Mouse (Mus musculus) midbrain, embryonic 14.5 days (tissue): ENCODE measurements at regions not wholly inside any gene's neighbourhood (a gene's known extent, or its start where the extent isn't known, plus 50 kb on each side); places are given as distances from the start of the nearest gene placed in this dataset.
"Not testable (repeated sequence)": the region's sequence is repeated elsewhere in the genome, so short reads cannot be mapped to it uniquely, and the experiment has no call there.

ENCODE experiments used
- ATAC-seq: fragments of 200-750 bp; cut with Nextera tagmentation; 2 replicates; pipeline ENCODE4 v1.8.0; 2017; ENCODE audit warnings: moderate number of reproducible peaks, moderate library complexity; ENCODE audit not compliant: low FRiP score, low TSS enrichment
- DNase-seq: peaks from one replicate; pipeline ENCODE4 v3.0.0-alpha.2; 2015
- H3K27ac ChIP-seq: fragments of 300-500 bp; sonication (generic); replicated peaks from 2 replicates; pipeline ENCODE4 v1.5.1; 2014; ENCODE audit warnings: mild to moderate bottlenecking, low read depth, low read length, moderate library complexity
- H3K27me3 ChIP-seq: fragments of 300-500 bp; sonication (generic); 2 replicates; pipeline ENCODE4 v1.6.1; 2014; ENCODE audit warnings: low read length, control low read depth, mixed read lengths; ENCODE audit not compliant: control insufficient read depth, insufficient read depth
- H3K36me3 ChIP-seq: fragments of 300-500 bp; sonication (generic); 2 replicates; pipeline ENCODE4 v1.6.1; 2014; ENCODE audit warnings: low read length, control low read depth; ENCODE audit not compliant: control insufficient read depth, insufficient read depth
- H3K4me1 ChIP-seq: fragments of 300-500 bp; sonication (generic); 2 replicates; pipeline ENCODE4 v1.6.1; 2014; ENCODE audit warnings: mild to moderate bottlenecking, antibody characterized with exemption, low read length, control low read depth; ENCODE audit not compliant: control insufficient read depth, insufficient read depth
- H3K4me2 ChIP-seq: fragments of 300-500 bp; sonication (generic); 2 replicates; pipeline ENCODE4 v1.6.1; 2014; ENCODE audit warnings: mild to moderate bottlenecking, low read length, moderate library complexity
- H3K4me3 ChIP-seq: fragments of 300-500 bp; sonication (generic); replicated peaks from 2 replicates; pipeline ENCODE4 v1.5.1; 2014; ENCODE audit warnings: low read depth, low read length
- H3K9ac ChIP-seq: fragments of 300-500 bp; sonication (generic); replicated peaks from 2 replicates; pipeline ENCODE4 v1.6.1; 2014; ENCODE audit warnings: mild to moderate bottlenecking, low read length, moderate library complexity
- H3K9me3 ChIP-seq: fragments of 300-500 bp; sonication (generic); 2 replicates; pipeline ENCODE4 v1.6.1; 2016; ENCODE audit warnings: low read length, control low read depth, mixed read lengths; ENCODE audit not compliant: control insufficient read depth
- WGBS: fragments of 180-500 bp; shearing (Covaris S2); extraction: QIAGEN DNeasy Blood & Tissue Kit; methylation state at CpG from one replicate; pipeline ENCODE4 v1.1.7; 2014; 5-methylcytosine and 5-hydroxymethylcytosine counted together

DNA sequence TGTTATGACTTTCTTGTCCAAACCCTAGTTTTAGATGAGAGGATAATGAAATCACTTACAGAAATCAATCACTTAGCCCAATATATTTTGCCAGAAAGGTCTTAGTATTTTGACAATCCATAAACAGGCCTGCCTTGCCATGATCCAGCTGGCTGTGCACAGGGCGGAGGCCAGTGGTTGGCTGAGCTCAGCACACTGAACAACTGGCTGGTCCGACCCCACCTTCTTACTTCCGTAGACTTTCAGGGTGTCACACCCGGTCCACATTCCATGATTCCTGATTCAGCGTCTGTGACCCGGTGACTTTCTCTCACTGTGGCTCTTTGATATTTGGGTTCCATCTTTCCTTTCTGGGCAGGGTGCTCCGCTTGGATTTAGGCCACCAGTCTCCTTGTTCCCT lies 133.8 kb downstream of the Phlda1 start:
- no peaks in the 10 kb centered on the region for H3K4me1 ChIP-seq
- no peak overlapping the region for H3K4me2 ChIP-seq
- H3K36me3 ChIP-seq = no peaks in the 10 kb centered on the region
- no peak overlapping the region for H3K4me3 ChIP-seq
- H3K27ac ChIP-seq = no peak overlapping the region
- 95% methylated on average over 7 of the region's 7 CpGs for WGBS
- DNase-seq (no peak), ATAC-seq (no peak)
- H3K27me3 ChIP-seq = no peaks in the 10 kb centered on the region
- H3K9ac ChIP-seq = no peak overlapping the region
- H3K9me3 ChIP-seq = no peaks in the 10 kb centered on the region

DNA sequence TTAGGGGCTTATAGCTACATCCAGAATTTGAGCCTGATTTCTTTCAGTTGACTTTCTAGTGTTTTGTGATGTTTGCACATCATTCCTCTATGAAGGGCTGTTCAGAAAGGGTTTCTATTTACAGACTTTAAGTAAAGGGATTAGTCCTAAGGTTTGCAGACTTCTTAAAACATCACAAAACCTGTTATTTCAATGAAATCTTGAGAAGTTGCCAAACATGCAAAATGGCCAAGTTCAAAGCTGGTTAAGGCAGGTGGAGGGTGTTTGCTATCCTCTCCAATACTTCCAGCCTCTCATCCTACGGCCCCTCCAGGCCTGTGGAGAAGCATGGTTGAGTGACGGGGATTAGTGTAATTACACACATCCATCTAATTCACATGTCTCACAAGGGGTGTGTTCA lies 136.6 kb downstream of the Phlda1 start:
- no peaks in the 10 kb centered on the region for H3K27me3 ChIP-seq
- DNase-seq (no peak), ATAC-seq (no peak)
- no peak overlapping the region for H3K9ac ChIP-seq
- no peaks in the 10 kb centered on the region for H3K4me1 ChIP-seq
- H3K36me3 ChIP-seq = no peaks in the 10 kb centered on the region
- H3K9me3 ChIP-seq = no peaks in the 10 kb centered on the region
- no peak overlapping the region for H3K4me2 ChIP-seq
- no peak overlapping the region for H3K27ac ChIP-seq
- 75% methylated on average over 2 of the region's 2 CpGs for WGBS
- no peak overlapping the region for H3K4me3 ChIP-seq

DNA sequence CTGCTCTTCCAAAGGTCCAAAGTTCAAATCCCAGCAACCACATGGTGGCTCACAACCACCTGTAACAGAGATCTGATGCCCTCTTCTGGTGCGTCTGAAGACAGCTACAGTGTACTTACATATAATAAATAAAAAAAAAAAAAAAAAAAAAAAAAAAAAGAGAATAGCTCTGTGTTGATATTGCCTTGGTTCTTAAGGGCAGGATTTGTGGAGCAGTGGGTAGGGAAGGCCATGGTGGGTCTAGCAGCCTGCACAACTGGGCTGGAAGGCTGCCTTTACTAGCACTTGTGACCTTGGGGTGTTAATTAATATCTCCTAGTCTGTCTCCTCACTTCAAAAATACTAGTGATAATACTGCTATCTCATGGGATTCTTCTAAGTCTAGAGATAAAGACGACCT lies 147.7 kb downstream of the Phlda1 start:
- not testable (repeated sequence) for H3K36me3 ChIP-seq, H3K9ac ChIP-seq, DNase-seq, H3K4me2 ChIP-seq, ATAC-seq, H3K4me3 ChIP-seq, H3K27ac ChIP-seq, H3K9me3 ChIP-seq, H3K4me1 ChIP-seq
- peaks cover 40% of the 10 kb centered on the region for H3K27me3 ChIP-seq
- WGBS = 67% methylated on average over 1 of the region's 2 CpGs

DNA sequence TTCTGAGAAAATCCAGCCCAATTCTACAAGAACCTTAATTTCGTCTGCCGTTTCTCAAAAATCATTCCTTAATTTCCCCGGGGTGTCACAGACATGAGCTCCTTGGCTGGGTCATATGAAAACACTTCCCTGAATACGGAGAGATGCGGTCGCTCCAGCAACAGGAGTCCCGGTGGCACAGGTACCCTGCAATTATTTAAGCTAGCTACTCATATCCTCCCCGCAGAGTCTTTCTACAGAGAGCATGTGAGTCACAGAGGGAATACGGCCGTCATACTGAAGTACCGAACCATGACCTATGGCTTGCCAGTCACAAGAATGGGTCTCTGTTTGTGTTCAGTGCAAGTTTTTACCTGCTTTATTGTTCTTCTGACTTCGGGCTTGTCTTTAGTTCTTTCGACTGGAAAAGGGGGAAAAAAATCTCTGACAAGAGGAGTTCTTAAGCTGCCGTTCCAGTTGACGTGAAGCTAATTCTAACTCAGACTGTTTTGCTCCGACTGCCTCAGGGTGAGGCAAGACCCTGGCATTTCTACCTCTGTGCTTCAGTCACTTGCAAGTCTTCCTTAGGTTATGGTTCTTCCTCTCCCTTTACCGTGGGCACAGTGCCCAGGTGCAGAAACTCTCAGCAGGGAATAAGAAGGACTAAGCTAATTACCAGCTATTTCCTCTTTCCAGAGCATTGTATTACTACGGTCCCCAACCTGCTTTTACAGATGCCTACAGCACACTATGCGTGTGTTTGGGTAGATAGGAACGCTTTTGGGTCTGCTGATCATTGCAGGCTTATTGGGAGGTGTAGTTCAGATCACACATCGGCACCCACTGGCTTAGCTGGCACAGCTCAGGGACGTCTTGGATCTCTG lies 148.5 kb downstream of the Phlda1 start:
- DNase-seq (peak; percentile 24), ATAC-seq (no peak)
- Histone ChIP-seq H3K9ac (no peak overlapping the region), H3K4me3 (no peak overlapping the region), H3K27me3 (peaks cover 40% of the 10 kb centered on the region), H3K4me2 (no peak overlapping the region), H3K36me3 (no peaks in the 10 kb centered on the region), H3K27ac (no peak overlapping the region), H3K9me3 (no peaks in the 10 kb centered on the region), H3K4me1 (peaks cover 11% of the 10 kb centered on the region)
- 39% methylated on average over 22 of the region's 22 CpGs for WGBS

DNA sequence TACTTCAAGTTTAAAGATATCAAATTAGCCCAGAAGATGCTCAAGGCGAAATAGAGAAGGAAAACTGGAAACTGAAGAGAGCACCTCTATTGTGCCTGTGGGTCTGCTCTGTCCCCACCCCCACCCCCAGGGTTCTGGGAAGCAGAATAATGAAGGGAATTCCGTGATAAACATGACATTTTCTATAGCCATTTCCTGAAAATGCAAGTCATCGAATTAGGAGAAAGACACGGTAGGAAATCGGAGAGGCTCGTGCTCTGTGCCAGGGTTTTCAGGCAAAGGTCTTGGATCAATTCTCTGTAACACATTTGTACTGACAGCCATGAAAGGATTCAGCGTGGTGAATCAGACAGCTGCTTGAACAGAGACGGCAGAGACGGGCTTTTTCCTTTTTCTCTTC lies 152.7 kb downstream of the Phlda1 start:
- 0 out of 2 replicates have a peak overlapping the region, but pooled peaks have one; percentile 20 for H3K9ac ChIP-seq
- peaks cover 59% of the 10 kb centered on the region for H3K27me3 ChIP-seq
- ATAC-seq = peak; percentile 57; the same call in 1 of the 2 replicates
- peak overlapping the region; percentile 11; the same call in 1 of the 2 replicates for H3K4me3 ChIP-seq
- peak; percentile 75 for DNase-seq
- no peaks in the 10 kb centered on the region for H3K36me3 ChIP-seq
- peak overlapping the region; percentile 43 for H3K4me2 ChIP-seq
- no peak overlapping the region for H3K27ac ChIP-seq
- no peaks in the 10 kb centered on the region for H3K9me3 ChIP-seq
- H3K4me1 ChIP-seq = peaks cover 11% of the 10 kb centered on the region
- WGBS = 6% methylated on average over 9 of the region's 9 CpGs

DNA sequence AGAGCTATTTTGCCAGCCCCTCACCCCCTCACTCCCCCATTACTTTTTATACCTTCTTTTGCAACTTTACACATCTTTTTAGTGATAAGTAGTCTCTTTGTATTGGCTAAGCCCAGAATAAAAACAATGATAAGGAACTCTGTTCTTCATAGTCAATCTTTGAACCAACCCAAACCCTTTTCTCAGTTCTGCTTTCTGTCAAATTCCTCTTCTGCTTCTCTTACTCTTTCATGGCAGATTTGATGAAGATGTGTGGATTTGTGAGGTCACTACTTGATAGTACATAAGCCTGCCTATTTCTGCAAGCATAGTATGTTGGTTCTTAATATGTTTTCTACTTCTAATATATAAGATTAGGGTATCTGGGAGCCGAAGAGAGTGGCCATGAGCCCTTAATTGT lies 156.6 kb downstream of the Phlda1 start:
- Histone ChIP-seq H3K4me2 (no peak overlapping the region), H3K36me3 (no peaks in the 10 kb centered on the region), H3K27ac (no peak overlapping the region), H3K27me3 (peaks cover 35% of the 10 kb centered on the region), H3K9me3 (no peaks in the 10 kb centered on the region), H3K4me3 (no peak overlapping the region), H3K9ac (no peak overlapping the region), H3K4me1 (peaks cover 11% of the 10 kb centered on the region)
- DNase-seq (no peak), ATAC-seq (no peak)
- 76% methylated on average over 1 of the region's 1 CpGs for WGBS

DNA sequence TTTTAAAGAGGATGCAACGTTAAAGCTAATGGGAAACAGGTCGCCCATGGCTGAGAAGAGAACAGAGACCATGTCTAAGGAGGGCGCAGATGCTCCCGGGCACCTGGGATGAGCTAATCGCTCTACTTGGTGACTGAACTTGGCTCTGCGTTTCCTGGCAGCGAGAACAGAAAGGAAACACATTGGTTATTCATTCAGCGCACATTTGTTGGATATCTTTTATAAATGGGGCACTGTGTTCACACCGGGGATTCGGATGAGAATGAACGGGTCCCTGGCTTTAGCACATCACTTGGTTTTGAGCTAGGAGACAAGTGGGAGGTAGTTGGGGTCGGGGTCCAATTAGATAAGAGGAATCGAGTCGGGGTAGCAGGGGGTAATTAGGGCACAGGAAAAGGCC lies 159.7 kb downstream of the Phlda1 start:
- no peak for DNase-seq
- peaks cover 21% of the 10 kb centered on the region for H3K27me3 ChIP-seq
- no peak overlapping the region for H3K9ac ChIP-seq
- H3K27ac ChIP-seq = no peak overlapping the region
- H3K4me3 ChIP-seq = no peak overlapping the region
- no peaks in the 10 kb centered on the region for H3K36me3 ChIP-seq
- no peak for ATAC-seq
- no peak overlapping the region for H3K4me2 ChIP-seq
- 82% methylated on average over 14 of the region's 14 CpGs for WGBS
- H3K4me1 ChIP-seq = no peaks in the 10 kb centered on the region
- no peaks in the 10 kb centered on the region for H3K9me3 ChIP-seq

DNA sequence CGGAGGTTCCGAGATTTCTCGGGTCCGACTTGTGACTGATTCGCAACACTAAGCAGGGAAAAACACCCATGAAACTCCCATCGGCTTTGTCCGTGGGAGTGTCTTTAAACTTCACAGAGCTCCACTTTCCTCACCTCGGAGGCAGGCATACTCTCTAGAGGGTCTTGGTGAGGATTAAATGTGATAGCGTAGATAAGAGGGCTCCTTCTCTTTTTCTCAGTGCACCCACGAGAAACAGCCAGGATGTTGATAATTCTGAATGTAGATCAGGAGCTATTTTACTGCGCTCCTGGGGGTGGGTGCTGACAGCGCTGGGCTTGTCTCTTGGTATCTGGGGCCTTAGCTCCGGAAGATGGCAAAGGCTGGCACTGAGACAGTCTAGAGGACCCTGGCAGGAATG lies 160.9 kb downstream of the Phlda1 start:
- Histone ChIP-seq H3K27me3 (peaks cover 15% of the 10 kb centered on the region), H3K4me2 (no peak overlapping the region), H3K9me3 (no peaks in the 10 kb centered on the region), H3K36me3 (no peaks in the 10 kb centered on the region), H3K4me3 (no peak overlapping the region), H3K27ac (no peak overlapping the region), H3K4me1 (no peaks in the 10 kb centered on the region), H3K9ac (no peak overlapping the region)
- no peak for ATAC-seq
- DNase-seq = no peak
- WGBS = 88% methylated on average over 13 of the region's 13 CpGs

DNA sequence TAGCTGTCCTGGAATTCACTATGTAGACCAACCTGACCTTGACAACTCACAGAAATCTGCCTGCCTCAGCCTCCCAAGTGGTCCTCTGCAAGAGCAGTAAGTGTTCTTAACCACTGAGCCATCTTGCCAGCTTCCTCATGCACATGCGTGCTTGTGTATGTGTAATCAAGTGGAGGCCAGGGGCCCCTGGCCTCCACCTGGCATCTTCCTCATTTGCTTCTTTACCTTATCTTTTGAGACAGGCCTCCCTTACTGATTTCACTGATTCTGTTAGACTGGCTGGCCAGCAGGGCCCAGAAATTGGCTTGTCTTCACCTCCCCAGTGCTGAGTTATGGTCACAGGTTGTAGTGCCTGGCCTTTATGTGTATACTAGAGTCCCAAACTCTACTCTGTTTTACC lies 162.6 kb downstream of the Phlda1 start:
- Histone ChIP-seq H3K4me2 (no peak overlapping the region), H3K4me3 (no peak overlapping the region), H3K9me3 (no peaks in the 10 kb centered on the region), H3K9ac (no peak overlapping the region), H3K27ac (no peak overlapping the region), H3K36me3 (no peaks in the 10 kb centered on the region), H3K4me1 (no peaks in the 10 kb centered on the region), H3K27me3 (peaks cover 3% of the 10 kb centered on the region)
- DNase-seq (no peak), ATAC-seq (no peak)
- WGBS = 97% methylated on average over 1 of the region's 1 CpGs
